Mouse (Mus musculus): ENCODE results near the gene Lhx2. TPM values are rescaled to one million over a fixed set of nuclear protein-coding genes. Genes with fewer than 3 reads are reported as not detected.

Gene Lhx2
- polyA plus RNA-seq, 1 experiment from 2014 or later: 4.3 TPM

DNA sequence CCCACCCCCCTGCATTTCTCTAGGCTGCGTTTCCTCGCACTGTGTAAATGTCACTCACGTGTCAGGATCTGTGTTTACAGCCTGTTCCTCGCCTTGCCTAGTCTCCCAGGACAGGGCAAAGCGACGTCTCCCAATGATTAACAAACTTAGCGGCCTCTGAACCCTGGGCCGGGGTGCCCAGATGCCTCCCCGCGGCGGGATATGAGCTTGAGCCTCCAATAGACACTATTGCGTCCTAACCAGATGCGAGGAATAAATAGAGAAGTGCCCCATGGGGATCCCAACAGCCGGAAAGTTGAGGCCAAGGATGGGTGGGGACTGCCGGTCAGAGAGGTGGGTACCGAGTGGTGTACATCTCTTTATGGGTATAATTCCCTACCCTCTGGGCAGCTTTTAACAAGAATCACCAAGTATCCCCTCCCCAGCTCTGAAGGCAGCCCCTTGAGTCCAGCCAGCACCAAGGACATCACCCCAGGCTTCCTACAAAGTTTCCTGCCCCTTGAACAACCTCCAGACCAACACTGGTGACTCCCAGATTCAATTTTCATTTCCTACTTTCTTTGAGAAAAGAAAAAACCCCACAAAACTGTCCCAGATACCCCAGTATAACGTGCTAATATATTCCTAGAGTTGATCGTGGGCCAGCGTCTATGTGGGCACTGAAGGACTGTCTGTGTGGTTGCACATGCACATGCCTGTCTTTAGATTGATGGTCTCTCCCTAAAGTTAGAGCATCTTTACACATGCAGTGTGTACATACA, 9.8 kb downstream of the Lhx2 start:
- Histone ChIP-seq H3K27ac (replicated peaks) (no peak overlapping the region), H3K9me3 (no peaks in the 10 kb centered on the region), H3K9ac (no peak overlapping the region), H3K36me3 (no peaks in the 10 kb centered on the region), H3K27me3 (peaks cover 100% of the 10 kb centered on the region), H3K4me1 (replicated peaks) (peaks cover 42% of the 10 kb centered on the region), H3K4me2 (peak overlapping the region; percentile 53; the same call in 1 of the 2 replicates), H3K4me3 (no peak overlapping the region)
- no peak for ATAC-seq (ENCODE audit: low read depth)
- under 1% methylated on average over 19 of the region's 19 CpGs for WGBS

DNA sequence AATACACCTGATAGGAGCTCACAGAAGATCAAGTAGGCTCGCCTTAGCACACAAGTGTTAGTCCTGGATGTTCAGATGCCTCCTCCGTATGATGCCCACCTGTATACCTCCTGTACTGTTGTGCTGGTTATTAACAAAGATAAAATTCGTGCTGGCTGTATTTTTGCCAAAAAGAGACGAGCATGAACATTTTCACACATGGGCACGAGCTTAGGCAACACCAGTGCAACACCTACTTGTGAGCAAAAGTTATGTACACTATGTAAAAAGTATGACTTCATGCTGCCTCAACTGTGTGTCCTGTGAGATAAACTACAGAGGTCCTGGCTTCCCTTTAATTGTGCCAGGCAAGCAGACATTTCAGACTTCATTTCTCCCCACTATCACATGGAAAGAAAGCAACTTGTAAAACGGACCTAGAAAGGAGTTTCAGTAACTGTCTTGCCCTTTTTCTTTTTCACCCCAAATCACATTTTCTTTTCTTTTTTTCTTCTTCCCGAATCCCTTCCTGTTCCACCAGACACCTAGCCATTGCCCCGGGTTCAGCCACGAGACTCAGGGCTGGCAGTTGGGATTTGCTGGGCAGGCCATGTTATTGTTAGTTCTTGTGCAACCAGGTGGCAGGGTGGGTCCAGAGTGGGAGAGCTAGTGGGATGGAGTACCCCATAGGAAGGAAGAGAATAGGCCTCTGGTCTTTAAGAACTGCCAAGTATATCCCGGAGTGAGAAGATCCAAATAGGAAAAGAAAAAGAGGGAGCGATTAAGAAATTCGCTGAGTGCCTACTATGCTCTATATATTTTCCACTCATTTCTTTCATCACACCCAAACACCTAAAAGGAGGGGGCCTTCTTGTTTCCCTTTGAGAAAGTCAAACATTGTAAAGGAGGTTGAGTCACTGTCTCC, 10.6 kb downstream of the Lhx2 start:
- H3K36me3 ChIP-seq: no peaks in the 10 kb centered on the region
- H3K4me1 ChIP-seq (replicated peaks): peaks cover 48% of the 10 kb centered on the region
- H3K4me3 ChIP-seq: no peak overlapping the region
- H3K9me3 ChIP-seq: no peaks in the 10 kb centered on the region
- no peak overlapping the region for H3K27ac ChIP-seq (replicated peaks)
- H3K4me2 ChIP-seq: peak overlapping the region; percentile 59
- ATAC-seq (ENCODE audit: low read depth): no peak
- peaks cover 100% of the 10 kb centered on the region for H3K27me3 ChIP-seq
- WGBS: 4% methylated on average over 12 of the region's 12 CpGs
- H3K9ac ChIP-seq: no peak overlapping the region

DNA sequence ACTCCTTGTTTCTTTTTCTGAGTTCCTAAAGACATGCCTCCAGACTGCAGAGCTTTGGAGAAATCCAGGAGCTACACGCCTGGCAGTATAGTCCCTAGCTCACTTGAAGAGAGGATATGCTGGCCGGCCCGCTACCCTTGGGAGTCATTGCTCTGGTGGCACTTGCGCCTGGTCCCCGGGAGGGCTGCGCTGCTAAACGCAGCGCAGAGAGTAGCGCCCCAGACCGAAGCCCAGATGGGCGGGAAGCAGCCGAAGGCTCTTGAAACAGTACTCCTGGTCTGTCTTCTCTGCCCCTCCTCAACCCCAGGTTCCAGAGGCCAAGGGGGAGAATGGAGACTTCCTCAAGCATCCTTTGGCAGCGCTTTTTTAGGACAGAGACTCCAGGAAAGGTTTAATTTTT, 11.3 kb downstream of the Lhx2 start:
- no peak overlapping the region for H3K27ac ChIP-seq (replicated peaks)

DNA sequence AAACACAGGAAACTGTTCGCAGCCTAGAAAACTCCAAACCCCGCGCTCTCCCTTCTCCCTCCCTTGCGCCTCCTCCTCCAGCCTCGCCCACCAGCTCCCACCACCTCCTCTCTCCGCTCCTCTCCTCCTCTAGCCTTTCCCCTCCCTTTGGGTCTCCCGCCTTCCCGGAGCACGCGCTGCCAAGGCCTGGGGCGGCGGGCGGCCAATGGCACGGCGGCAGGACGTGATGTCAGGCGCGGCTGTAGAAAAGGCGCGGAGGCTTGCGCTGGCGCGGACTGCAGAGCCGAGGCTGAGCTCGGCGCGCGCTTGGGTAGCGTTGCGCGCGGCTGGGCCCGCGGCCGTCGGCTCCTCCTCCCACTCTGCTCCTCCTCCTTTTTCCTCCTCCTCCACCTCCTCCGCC, 11.7 kb downstream of the Lhx2 start:
- Histone ChIP-seq H3K4me2 (peak overlapping the region; percentile 59), H3K9me3 (no peaks in the 10 kb centered on the region), H3K4me3 (peak overlapping the region; percentile 37), H3K27ac (replicated peaks) (no peak overlapping the region), H3K4me1 (replicated peaks) (peaks cover 54% of the 10 kb centered on the region), H3K27me3 (peaks cover 99% of the 10 kb centered on the region), H3K36me3 (no peaks in the 10 kb centered on the region), H3K9ac (peak overlapping the region; percentile 5; the same call in 1 of the 2 replicates)
- 0% methylated on average over 35 of the region's 37 CpGs for WGBS
- peak; percentile 86 for ATAC-seq (ENCODE audit: low read depth)

More for the DNA sequence above, 11.3 kb downstream of the Lhx2 start:
- Histone ChIP-seq H3K4me3 (peak overlapping the region; percentile 37), H3K36me3 (no peaks in the 10 kb centered on the region), H3K4me2 (peak overlapping the region; percentile 59), H3K27me3 (peaks cover 100% of the 10 kb centered on the region), H3K4me1 (replicated peaks) (peaks cover 54% of the 10 kb centered on the region), H3K9me3 (no peaks in the 10 kb centered on the region), H3K9ac (0 out of 2 replicates have a peak overlapping the region, but pooled peaks have one; percentile 5)
- WGBS: under 1% methylated on average over 13 of the region's 13 CpGs
- ATAC-seq (ENCODE audit: low read depth): no peak

- peak overlapping the region; percentile 59 for H3K4me2 ChIP-seq
- under 1% methylated on average over 55 of the region's 57 CpGs for whole genome bisulfite sequencing
- no peak overlapping the region for H3K27ac ChIP-seq (replicated peaks)
- H3K4me1 ChIP-seq (replicated peaks): peaks cover 59% of the 10 kb centered on the region
- H3K4me3 ChIP-seq: peak overlapping the region; percentile 37
- peak overlapping the region; percentile 47; the same call in 1 of the 2 replicates for H3K9ac ChIP-seq
- H3K27me3 ChIP-seq: peaks cover 99% of the 10 kb centered on the region
- peak; percentile 23; the same call in 1 of the 2 replicates for ATAC-seq (ENCODE audit: low read depth)
- no peaks in the 10 kb centered on the region for H3K9me3 ChIP-seq
- no peaks in the 10 kb centered on the region for H3K36me3 ChIP-seq
Measured at GRCm38 (mm10) chr2:38351641-38352320, 12.7 kb downstream of the Lhx2 start.

DNA sequence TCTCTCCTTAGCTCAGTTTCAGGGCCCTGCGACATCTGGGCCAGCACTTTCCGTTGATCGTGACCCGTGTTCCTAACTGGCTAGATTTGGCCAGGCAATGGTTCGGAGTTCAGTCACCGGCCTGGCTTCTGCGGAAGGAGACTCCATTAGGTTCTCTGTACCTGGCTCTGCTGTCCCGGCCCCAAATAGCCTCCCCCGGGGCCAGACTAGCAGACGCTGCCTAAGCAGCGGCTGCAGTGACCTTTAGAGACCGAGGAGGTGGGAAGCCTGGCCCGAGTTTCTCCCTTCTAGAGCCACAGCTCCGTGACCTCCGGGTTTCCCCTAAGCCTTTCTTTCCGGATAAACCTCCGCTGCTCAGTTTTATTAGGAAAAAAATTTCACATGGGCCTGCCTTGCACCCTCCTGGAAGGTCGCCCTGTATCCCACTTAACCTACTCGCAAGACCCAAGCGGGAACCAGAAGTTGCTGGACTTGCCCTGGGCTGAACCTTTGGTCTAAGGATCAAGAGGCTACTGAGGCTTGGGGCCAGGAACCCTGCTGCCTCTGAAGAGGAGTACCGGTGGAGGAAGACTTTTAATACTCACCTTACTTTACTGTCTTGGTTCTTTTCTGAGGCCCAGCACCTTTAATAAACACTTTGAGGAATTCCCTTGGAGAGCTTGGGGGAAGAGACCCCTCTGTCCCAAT, 13.4 kb downstream of the Lhx2 start:
- ATAC-seq (ENCODE audit: low read depth): no peak
- H3K4me2 ChIP-seq: peak overlapping the region; percentile 59; the same call in 1 of the 2 replicates
- under 1% methylated on average over 21 of the region's 21 CpGs for WGBS
- no peak overlapping the region for H3K27ac ChIP-seq (replicated peaks)
- peaks cover 63% of the 10 kb centered on the region for H3K4me1 ChIP-seq (replicated peaks)
- H3K9me3 ChIP-seq: no peaks in the 10 kb centered on the region
- H3K4me3 ChIP-seq: peak overlapping the region; percentile 37
- H3K36me3 ChIP-seq: no peaks in the 10 kb centered on the region
- H3K9ac ChIP-seq: no peak overlapping the region
- H3K27me3 ChIP-seq: peaks cover 99% of the 10 kb centered on the region

- Histone ChIP-seq H3K36me3 (no peaks in the 10 kb centered on the region), H3K9me3 (no peaks in the 10 kb centered on the region), H3K4me2 (0 out of 2 replicates have a peak overlapping the region, but pooled peaks have one; percentile 59), H3K27me3 (peaks cover 99% of the 10 kb centered on the region), H3K27ac (replicated peaks) (no peak overlapping the region), H3K9ac (no peak overlapping the region), H3K4me3 (peak overlapping the region; percentile 37; the same call in 1 of the 2 replicates), H3K4me1 (replicated peaks) (peaks cover 62% of the 10 kb centered on the region)
- 1% methylated on average over 10 of the region's 10 CpGs for WGBS
- no peak for ATAC-seq (ENCODE audit: low read depth)
Measured at GRCm38 (mm10) chr2:38353008-38353379, 13.9 kb downstream of the Lhx2 start.

GRCm38 (mm10) chr2:38353664-38354063, 14.6 kb downstream of the Lhx2 start:
- Histone ChIP-seq H3K27ac (replicated peaks) (no peak overlapping the region), H3K4me2 (peak overlapping the region; percentile 27; the same call in 1 of the 2 replicates), H3K4me1 (replicated peaks) (peaks cover 56% of the 10 kb centered on the region), H3K9me3 (no peaks in the 10 kb centered on the region), H3K27me3 (peaks cover 99% of the 10 kb centered on the region), H3K36me3 (no peaks in the 10 kb centered on the region), H3K4me3 (0 out of 2 replicates have a peak overlapping the region, but pooled peaks have one; percentile 37), H3K9ac (no peak overlapping the region)
- 10% methylated on average over 4 of the region's 4 CpGs for WGBS
- ATAC-seq (ENCODE audit: low read depth): no peak

- Histone ChIP-seq H3K36me3 (no peaks in the 10 kb centered on the region), H3K4me3 (peak overlapping the region; percentile 14), H3K9ac (no peak overlapping the region), H3K27ac (replicated peaks) (no peak overlapping the region), H3K27me3 (peaks cover 99% of the 10 kb centered on the region), H3K4me1 (replicated peaks) (peaks cover 56% of the 10 kb centered on the region), H3K9me3 (no peaks in the 10 kb centered on the region), H3K4me2 (peak overlapping the region; percentile 27)
- ATAC-seq (ENCODE audit: low read depth): no peak
- WGBS: 1% methylated on average over 22 of the region's 22 CpGs
Measured at GRCm38 (mm10) chr2:38354179-38354716, 15.2 kb downstream of the Lhx2 start.

- under 1% methylated on average over 34 of the region's 34 CpGs for WGBS
- Histone ChIP-seq H3K4me1 (replicated peaks) (peaks cover 53% of the 10 kb centered on the region), H3K9me3 (no peaks in the 10 kb centered on the region), H3K27ac (replicated peaks) (no peak overlapping the region), H3K27me3 (peaks cover 99% of the 10 kb centered on the region), H3K9ac (no peak overlapping the region), H3K4me3 (peak overlapping the region; percentile 14), H3K36me3 (no peaks in the 10 kb centered on the region), H3K4me2 (peak overlapping the region; percentile 27)
- ATAC-seq (ENCODE audit: low read depth): no peak
Measured at GRCm38 (mm10) chr2:38354717-38355510, 15.8 kb downstream of the Lhx2 start.

Measured in neural tube, embryonic 13.5 days (tissue).